Mouse (Mus musculus) megakaryocyte, embryonic 14.5 days (primary cell): ENCODE measurements at regions not wholly inside any gene's neighbourhood (a gene's known extent, or its start where the extent isn't known, plus 50 kb on each side); places are given as distances from the start of the nearest gene placed in this dataset.

Experiments used
- FLI1 ChIP-seq: IDR thresholded peaks from 2 replicates; pipeline ENCODE4 v1.6.1; 2012; ENCODE audit warnings: low read length, inconsistent platforms, mixed read lengths
- GATA1 ChIP-seq: IDR thresholded peaks from 3 replicates; pipeline ENCODE4 v1.6.1; 2012; ENCODE audit warnings: mixed read lengths, low read length, inconsistent platforms, borderline replicate concordance

DNA sequence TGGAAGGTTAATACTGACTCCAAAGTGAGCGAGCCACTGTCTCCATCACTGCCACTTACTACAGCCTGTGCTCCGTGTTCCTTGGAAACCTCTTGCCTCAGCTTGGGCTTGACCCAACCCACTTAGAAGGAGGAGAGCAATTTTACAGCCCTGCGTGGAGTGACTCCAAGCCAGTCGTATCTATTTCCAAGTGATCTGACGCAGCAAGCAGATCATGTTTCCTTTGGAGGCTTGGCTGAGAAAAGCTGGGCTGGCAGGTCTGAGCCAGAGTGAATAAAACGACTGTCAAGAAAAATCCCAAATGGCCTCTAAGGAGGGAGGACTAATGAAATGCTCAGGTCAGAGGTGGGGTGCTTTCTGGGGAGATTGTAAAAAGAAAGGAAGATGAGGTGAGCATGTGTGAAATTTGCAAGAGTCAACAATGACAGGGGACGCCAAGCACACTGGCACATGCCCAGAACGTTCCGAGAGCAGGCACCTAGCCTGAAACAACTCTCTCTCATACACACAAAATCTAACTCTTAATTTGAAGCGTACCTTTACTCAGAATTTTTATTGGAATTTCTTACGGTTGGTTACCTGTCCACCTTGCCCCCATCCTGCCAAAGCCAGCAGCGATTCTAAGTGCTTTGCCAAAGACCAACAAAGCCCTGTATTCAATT is 225.5 kb downstream of the Zfp36l1 start:
- TF ChIP-seq FLI1 (no peak), GATA1 (no peak)
